In the genomic region with DNA sequence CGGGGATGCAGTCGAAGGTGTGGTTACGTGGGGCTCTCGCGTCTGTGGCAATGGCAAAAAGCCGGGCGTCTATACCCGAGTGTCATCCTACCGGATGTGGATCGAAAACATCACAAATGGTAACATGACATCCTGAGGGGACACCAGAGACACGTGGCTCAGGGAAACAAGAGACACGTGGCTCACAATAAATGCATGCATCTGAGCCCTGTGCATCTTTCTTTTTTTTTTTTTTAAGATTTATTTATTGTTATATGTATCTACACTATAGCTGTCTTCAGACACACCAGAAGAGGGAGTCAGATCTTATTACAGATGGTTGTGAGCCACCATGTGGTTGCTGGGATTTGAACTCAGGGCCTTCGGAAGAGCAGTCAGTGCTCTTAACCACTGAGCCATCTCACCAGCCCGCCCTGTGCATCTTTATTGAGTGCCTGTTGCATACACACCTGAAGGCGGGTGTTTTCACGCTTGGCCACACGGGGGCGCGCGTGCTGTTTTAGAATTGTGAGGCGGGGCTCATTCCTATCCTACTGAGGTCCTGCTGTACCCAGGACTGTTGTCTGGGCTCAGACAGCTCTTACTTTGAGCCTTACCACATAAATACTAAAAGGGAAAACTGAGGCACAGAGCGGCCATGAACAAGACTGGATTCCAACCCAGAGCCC, we compare ENCODE assay signal across 9 mouse cellular contexts. TPM values are rescaled to one million over a fixed set of nuclear protein-coding genes. Genes with fewer than 3 reads are reported as not detected.
DNase-seq lines count a peak whose midpoint lies in the region; ATAC-seq and TF ChIP-seq lines count a peak whose summit lies in the region.
"Not testable (repeated sequence)": the region's sequence is repeated elsewhere in the genome, so short reads cannot be mapped to it uniquely, and the experiment has no call there.
"Had no signal": no experiment of that assay in that cellular context is flagged by ENCODE, and none has a peak within 500 bp of the region (broad histone marks: within the 10 kb centered on the region; RNA-seq: fewer than 3 reads in every experiment).

No protein-coding gene starts in this region.

- peak; percentile 66 for ATAC-seq in forebrain, embryonic 12.5 days (ENCODE audit: low FRiP score)
- peak; percentile 31; the same call in 1 of the 2 replicates for ATAC-seq in liver, embryonic 14.5 days (ENCODE audit: insufficient read depth)
- ATAC-seq in neural tube, embryonic 11.5 days (ENCODE audit: insufficient read depth, low FRiP score, low TSS enrichment) = peak; percentile 33; the same call in 1 of the 2 replicates

- intact Hi-C loops in heart, postnatal 14 days (cut with DNase I) = loop anchor here (1.0 to 2.0 kb wide), 3 partner anchors 33 to 64 kb away; no protein-coding TSS in a partner anchor

- H3K4me2 ChIP-seq in CH12.LX (ENCODE audit: insufficient read depth, low read depth, poor library complexity, severe bottlenecking); forebrain, embryonic 12.5 days; liver, embryonic 14.5 days (ENCODE audit: low read depth); neural tube, embryonic 11.5 days (ENCODE audit: low read depth): not testable (repeated sequence)

- H3K9ac ChIP-seq in CH12.LX (ENCODE audit: insufficient read depth, low read depth); forebrain, embryonic 12.5 days; liver, embryonic 14.5 days (replicated peaks); neural tube, embryonic 11.5 days (ENCODE audit: low read length): not testable (repeated sequence)

- in situ Hi-C loops in CH12.LX (cut with MboI; ENCODE audit: low pct_ligation_motif_present, low pct_unique_long_range_greater_than_20kb, low sequenced_read_pairs) = loop anchor here (5.0 kb wide), 1 partner anchor 35 kb away; a partner anchor contains a TSS

- not testable (repeated sequence) for H3K9me3 ChIP-seq in CH12.LX (replicated peaks; ENCODE audit: low read length); forebrain, embryonic 12.5 days; liver, embryonic 14.5 days (ENCODE audit: control insufficient read depth, low read length); neural tube, embryonic 11.5 days (ENCODE audit: control insufficient read depth, low read length)

- TF ChIP-seq CTCF in CH12.LX (conservative IDR thresholded peaks at IDR 0.05 in 1 of 2, IDR thresholded peaks at IDR 0.05 in 1 of 2; ENCODE audit: low read depth in 2 of 2, low read length in 2 of 2) = peak in 1 of 2 experiments; percentile 85; a peak in 2 of 4 replicates
- peak; percentile 93 for TF ChIP-seq CTCF in liver, embryonic 14.5 days (IDR thresholded peaks at IDR 0.05; ENCODE audit: low read depth)

- 44% methylated on average over 22 of the region's 22 CpGs for WGBS in forebrain, embryonic 12.5 days
- WGBS in liver, embryonic 14.5 days (ENCODE audit: insufficient replicate concordance) = 39% methylated on average over 22 of the region's 22 CpGs
- 45% methylated on average over 22 of the region's 22 CpGs for WGBS in neural tube, embryonic 11.5 days

- H3K27ac ChIP-seq in CH12.LX (ENCODE audit: insufficient read depth, low read depth); liver, embryonic 14.5 days; neural tube, embryonic 11.5 days (ENCODE audit: low read depth, low read length): not testable (repeated sequence)
- H3K27ac ChIP-seq in forebrain, embryonic 12.5 days = 0 out of 2 replicates have a peak overlapping the region, but pooled peaks have one; percentile 36

- peak; percentile 72 for DNase-seq in CH12.LX (ENCODE audit: extremely low read depth)
- peak; percentile 58 for DNase-seq in c-Kit-negative CD71-positive TER-119-positive erythroid progenitor cells, embryonic 14.5 days (ENCODE audit: low read depth, low spot score)
- DNase-seq in heart, postnatal 14 days = peak; percentile 80 to 83
- DNase-seq in kidney, postnatal 36 days = peak; percentile 77 to 91
- peak in 1 of 3 experiments; percentile 57 for DNase-seq in liver, embryonic 14.5 days (ENCODE audit: low read depth in 3 of 3, low spot score in 3 of 3)
- DNase-seq in neural tube, embryonic 11.5 days (ENCODE audit: low spot score) = peak; percentile 85
- peak; percentile 60 to 66 for DNase-seq in thymus, adult 18-20 months

- peak; percentile 77 for TF ChIP-seq RAD21 in CH12.LX (IDR thresholded peaks at IDR 0.05; ENCODE audit: low read depth, low read length)

- not testable (repeated sequence) for TF ChIP-seq POLR2A in CH12.LX (IDR thresholded peaks at IDR 0.05; ENCODE audit: low read depth, low read length)

- dilution Hi-C loops in CH12.LX (cut with MboI; ENCODE audit: extremely low pct_ligation_motif_present, extremely low pct_unique_long_range_greater_than_20kb, low sequenced_read_pairs) = not testable (repeated sequence)

- H3K79me2 ChIP-seq in CH12.LX (replicated peaks; ENCODE audit: control insufficient read depth, extremely low read depth, insufficient read depth, poor library complexity, severe bottlenecking) = not testable (repeated sequence)

- H3K4me1 ChIP-seq in CH12.LX (ENCODE audit: control insufficient read depth in 1 of 2, insufficient read depth in 2 of 2) = peaks cover 2 to 35% of the 10 kb centered on the region in 2 experiments
- H3K4me1 ChIP-seq in forebrain, embryonic 12.5 days; liver, embryonic 14.5 days (replicated peaks; ENCODE audit: control insufficient read depth in 2 of 2, insufficient read depth in 2 of 2, low read length in 1 of 2); neural tube, embryonic 11.5 days (ENCODE audit: control insufficient read depth, insufficient read depth, low read length): not testable (repeated sequence)

- H3K36me3 ChIP-seq in CH12.LX (replicated peaks in 1 of 2; ENCODE audit: control insufficient read depth in 1 of 2, insufficient read depth in 1 of 2, low read length in 1 of 2) = peaks cover 18 to 36% of the 10 kb centered on the region in 2 experiments
- peaks cover 33% of the 10 kb centered on the region for H3K36me3 ChIP-seq in forebrain, embryonic 12.5 days (replicated peaks)
- not testable (repeated sequence) for H3K36me3 ChIP-seq in liver, embryonic 14.5 days (replicated peaks; ENCODE audit: control insufficient read depth, insufficient read depth, low read depth); neural tube, embryonic 11.5 days (ENCODE audit: control insufficient read depth, insufficient read depth, low read length)

- TF ChIP-seq EP300 in CH12.LX (IDR thresholded peaks at IDR 0.05; ENCODE audit: low read length); liver, embryonic 14.5 days (IDR thresholded peaks at IDR 0.05; ENCODE audit: low read depth): not testable (repeated sequence)

- not testable (repeated sequence) for H3K4me3 ChIP-seq in CH12.LX (replicated peaks in 1 of 3; ENCODE audit: low read depth in 2 of 3, low read length in 2 of 3, poor library complexity in 1 of 3); forebrain, embryonic 12.5 days (replicated peaks); liver, embryonic 14.5 days (ENCODE audit: insufficient read depth in 1 of 2, low read depth in 2 of 2, low read length in 2 of 2); neural tube, embryonic 11.5 days (ENCODE audit: low read depth, low read length)

- peaks cover 16% of the 10 kb centered on the region for H3K27me3 ChIP-seq in CH12.LX (replicated peaks)
- peaks cover 51% of the 10 kb centered on the region for H3K27me3 ChIP-seq in forebrain, embryonic 12.5 days
- not testable (repeated sequence) for H3K27me3 ChIP-seq in liver, embryonic 14.5 days (ENCODE audit: control insufficient read depth, insufficient read depth, low read length); neural tube, embryonic 11.5 days (ENCODE audit: control insufficient read depth, insufficient read depth, low read length)

RNA-seq across cellular contexts. Expression of a gene that starts 1.9 kb away (rescaled TPM):
- total RNA-seq in CH12.LX (2012; rRNA removed) (not detected in 2 replicates), CH12.LX (2014; rRNA removed) (not detected in 2 replicates)
- polyA plus RNA-seq in CH12.LX (2012; ENCODE audit: insufficient read length, low read depth) = 0.26 TPM in 1 of 2 replicates, not detected in the other
- not detected in 2 replicates for polyA plus RNA-seq in forebrain, embryonic 12.5 days (2016; fragmentation: Nextera tagmentation; extraction: Ambion mirVana)
- total RNA-seq in heart, postnatal 14 days (2021) = 10 to 100 TPM; 14.2 to 77.3 TPM
- 0.14 and 0.29 TPM in 2 replicates for polyA plus RNA-seq in liver, embryonic 14.5 days (2012; rRNA removed)
- polyA plus RNA-seq in liver, embryonic 14.5 days (2014; fragmentation: Nextera tagmentation; extraction: Ambion mirVana) = not detected in 2 replicates
- polyA plus RNA-seq in neural tube, embryonic 11.5 days (2014; fragmentation: Nextera tagmentation; extraction: Ambion mirVana) = not detected in 2 replicates
- polyA plus RNA-seq: embryonic facial prominence, embryonic 12.5 days had no signal

RNA-seq across cellular contexts. Expression of a gene that starts 6.5 kb away (rescaled TPM):
- total RNA-seq in CH12.LX (2012; rRNA removed) = not detected in 2 replicates
- total RNA-seq in CH12.LX (2014; rRNA removed) = not detected in 2 replicates
- not detected in 2 replicates for polyA plus RNA-seq in CH12.LX (2012; ENCODE audit: insufficient read length, low read depth)
- polyA plus RNA-seq in forebrain, embryonic 12.5 days (2016; fragmentation: Nextera tagmentation; extraction: Ambion mirVana) = not detected in 2 replicates
- total RNA-seq in heart, postnatal 14 days (2021) = not detected
- 52.2 and 61.9 TPM in 2 replicates for polyA plus RNA-seq in liver, embryonic 14.5 days (2012; rRNA removed)
- 116 and 151 TPM in 2 replicates for polyA plus RNA-seq in liver, embryonic 14.5 days (2014; fragmentation: Nextera tagmentation; extraction: Ambion mirVana)
- 0.66 TPM in 1 of 2 replicates, not detected in the other for polyA plus RNA-seq in neural tube, embryonic 11.5 days (2014; fragmentation: Nextera tagmentation; extraction: Ambion mirVana)

RNA-seq across cellular contexts. Expression of a gene that starts 16.1 kb away (rescaled TPM):
- 12.1 and 14.4 TPM in 2 replicates for total RNA-seq in CH12.LX (2012; rRNA removed)
- total RNA-seq in CH12.LX (2014; rRNA removed) = 8.7 and 10.2 TPM in 2 replicates
- 20.7 and 22.8 TPM in 2 replicates for polyA plus RNA-seq in CH12.LX (2012; ENCODE audit: insufficient read length, low read depth)
- polyA plus RNA-seq in forebrain, embryonic 12.5 days (2016; fragmentation: Nextera tagmentation; extraction: Ambion mirVana) = 59.9 and 62.3 TPM in 2 replicates
- 10 to 100 TPM; 48.3 to 51.5 TPM for total RNA-seq in heart, postnatal 14 days (2021)
- polyA plus RNA-seq in liver, embryonic 14.5 days (2012; rRNA removed) = 13.3 and 14.3 TPM in 2 replicates
- polyA plus RNA-seq in liver, embryonic 14.5 days (2014; fragmentation: Nextera tagmentation; extraction: Ambion mirVana) = 10.0 and 12.0 TPM in 2 replicates
- 47.7 and 53.6 TPM in 2 replicates for polyA plus RNA-seq in neural tube, embryonic 11.5 days (2014; fragmentation: Nextera tagmentation; extraction: Ambion mirVana)

RNA-seq across cellular contexts. Expression of a gene that starts 18.1 kb away (rescaled TPM):
- total RNA-seq in CH12.LX (2012; rRNA removed) (6.0 and 8.1 TPM in 2 replicates), CH12.LX (2014; rRNA removed) (not detected in 2 replicates)
- not detected in 2 replicates for polyA plus RNA-seq in CH12.LX (2012; ENCODE audit: insufficient read length, low read depth)
- polyA plus RNA-seq in forebrain, embryonic 12.5 days (2016; fragmentation: Nextera tagmentation; extraction: Ambion mirVana) = 35.1 and 53.2 TPM in 2 replicates
- total RNA-seq in heart, postnatal 14 days (2021) = not detected
- not detected in 2 replicates for polyA plus RNA-seq in liver, embryonic 14.5 days (2012; rRNA removed)
- not detected in 2 replicates for polyA plus RNA-seq in liver, embryonic 14.5 days (2014; fragmentation: Nextera tagmentation; extraction: Ambion mirVana)
- polyA plus RNA-seq in neural tube, embryonic 11.5 days (2014; fragmentation: Nextera tagmentation; extraction: Ambion mirVana) = 14.5 TPM in 1 of 2 replicates, not detected in the other

RNA-seq across cellular contexts. Expression of a gene that starts 18.2 kb away (rescaled TPM):
- total RNA-seq in CH12.LX (2012; rRNA removed) (0.47 and 0.55 TPM in 2 replicates), CH12.LX (2014; rRNA removed) (not detected in 2 replicates)
- 3.4 TPM in 2 replicates for polyA plus RNA-seq in CH12.LX (2012; ENCODE audit: insufficient read length, low read depth)
- 223 and 250 TPM in 2 replicates for polyA plus RNA-seq in forebrain, embryonic 12.5 days (2016; fragmentation: Nextera tagmentation; extraction: Ambion mirVana)
- under 1 TPM; 0.20 to 0.29 TPM for total RNA-seq in heart, postnatal 14 days (2021)
- polyA plus RNA-seq in liver, embryonic 14.5 days (2012; rRNA removed) = 6.7 and 7.0 TPM in 2 replicates
- 2.8 and 3.0 TPM in 2 replicates for polyA plus RNA-seq in liver, embryonic 14.5 days (2014; fragmentation: Nextera tagmentation; extraction: Ambion mirVana)
- 142 and 156 TPM in 2 replicates for polyA plus RNA-seq in neural tube, embryonic 11.5 days (2014; fragmentation: Nextera tagmentation; extraction: Ambion mirVana)

Comparison
In these comparisons a context has a peak if more than half of its experiments do, and no peak if none do; other contexts are left out.
1. RNA of a gene that starts 6.5 kb away (polyA plus RNA-seq): 52.2 to 151 TPM in liver, embryonic 14.5 days; 0.66 TPM in neural tube, embryonic 11.5 days, not detected in forebrain, embryonic 12.5 days and not detected in CH12.LX; every median in the first group is over 10 times any median in the second.
2. Peak in every context shown above with its lines, with median percentiles within 50 percentile points of each other: ATAC-seq.